Mouse (Mus musculus) heart, embryonic 11.5 days (tissue): ENCODE data around the gene Hsdl2. TPM values are rescaled to one million over a fixed set of nuclear protein-coding genes. Genes with fewer than 3 reads are reported as not detected.

Experiments
- ATAC-seq: fragments of 200-750 bp; cut with Nextera tagmentation; replicated peaks from 2 replicates; pipeline ENCODE4 v1.8.0; 2017; ENCODE audit warnings: moderate library complexity; ENCODE audit not compliant: insufficient number of reproducible peaks, low FRiP score, low TSS enrichment
- H3K27ac ChIP-seq: fragments of 300-500 bp; sonication (generic); 2 replicates; pipeline ENCODE4 v1.5.1; 2014; ENCODE audit warnings: mild to moderate bottlenecking, low read depth, low read length
- H3K27me3 ChIP-seq: fragments of 300-500 bp; sonication (generic); 2 replicates; pipeline ENCODE4 v1.6.1; 2014; ENCODE audit warnings: mild to moderate bottlenecking, low read length, mixed read lengths; ENCODE audit not compliant: control insufficient read depth, insufficient read depth
- H3K36me3 ChIP-seq: fragments of 300-500 bp; sonication (generic); 2 replicates; pipeline ENCODE4 v1.6.1; 2014; ENCODE audit warnings: mild to moderate bottlenecking, low read length, moderate library complexity, mixed read lengths; ENCODE audit not compliant: control insufficient read depth, insufficient read depth
- H3K4me1 ChIP-seq: fragments of 300-500 bp; sonication (generic); 2 replicates; pipeline ENCODE4 v1.6.1; 2014; ENCODE audit warnings: low read length; ENCODE audit not compliant: control insufficient read depth, insufficient read depth
- H3K4me2 ChIP-seq: fragments of 300-500 bp; sonication (generic); 2 replicates; pipeline ENCODE4 v1.6.1; 2014; ENCODE audit warnings: mild to moderate bottlenecking, moderate library complexity
- H3K4me3 ChIP-seq: fragments of 300-500 bp; sonication (generic); 2 replicates; pipeline ENCODE4 v1.5.1; 2014; ENCODE audit warnings: low read depth, low read length
- H3K9ac ChIP-seq: fragments of 300-500 bp; sonication (generic); 2 replicates; pipeline ENCODE4 v1.6.1; 2014; ENCODE audit warnings: mild to moderate bottlenecking, low read depth, low read length, moderate library complexity
- H3K9me3 ChIP-seq: fragments of 300-500 bp; sonication (generic); replicated peaks from 2 replicates; pipeline ENCODE4 v1.6.1; 2016; ENCODE audit warnings: low read length; ENCODE audit not compliant: control insufficient read depth
- WGBS: fragments of 180-500 bp; shearing (Covaris S2); extraction: QIAGEN DNeasy Blood & Tissue Kit; methylation state at CpG from one replicate; pipeline ENCODE4 v1.1.7; 2014; ENCODE audit not compliant: insufficient replicate concordance; 5-methylcytosine and 5-hydroxymethylcytosine counted together
- polyA plus RNA-seq: library from polyadenylated mRNA; unstranded; fragments of >200 nt; fragmentation: Nextera tagmentation; extraction: Ambion mirVana; gene quantifications from 2 replicates; pipeline ENCODE4 v1.2.1, GENCODE M21; 2014

The Hsdl2 gene
- polyA plus RNA-seq, 1 experiment from 2014 or later = 30.8 TPM

DNA sequence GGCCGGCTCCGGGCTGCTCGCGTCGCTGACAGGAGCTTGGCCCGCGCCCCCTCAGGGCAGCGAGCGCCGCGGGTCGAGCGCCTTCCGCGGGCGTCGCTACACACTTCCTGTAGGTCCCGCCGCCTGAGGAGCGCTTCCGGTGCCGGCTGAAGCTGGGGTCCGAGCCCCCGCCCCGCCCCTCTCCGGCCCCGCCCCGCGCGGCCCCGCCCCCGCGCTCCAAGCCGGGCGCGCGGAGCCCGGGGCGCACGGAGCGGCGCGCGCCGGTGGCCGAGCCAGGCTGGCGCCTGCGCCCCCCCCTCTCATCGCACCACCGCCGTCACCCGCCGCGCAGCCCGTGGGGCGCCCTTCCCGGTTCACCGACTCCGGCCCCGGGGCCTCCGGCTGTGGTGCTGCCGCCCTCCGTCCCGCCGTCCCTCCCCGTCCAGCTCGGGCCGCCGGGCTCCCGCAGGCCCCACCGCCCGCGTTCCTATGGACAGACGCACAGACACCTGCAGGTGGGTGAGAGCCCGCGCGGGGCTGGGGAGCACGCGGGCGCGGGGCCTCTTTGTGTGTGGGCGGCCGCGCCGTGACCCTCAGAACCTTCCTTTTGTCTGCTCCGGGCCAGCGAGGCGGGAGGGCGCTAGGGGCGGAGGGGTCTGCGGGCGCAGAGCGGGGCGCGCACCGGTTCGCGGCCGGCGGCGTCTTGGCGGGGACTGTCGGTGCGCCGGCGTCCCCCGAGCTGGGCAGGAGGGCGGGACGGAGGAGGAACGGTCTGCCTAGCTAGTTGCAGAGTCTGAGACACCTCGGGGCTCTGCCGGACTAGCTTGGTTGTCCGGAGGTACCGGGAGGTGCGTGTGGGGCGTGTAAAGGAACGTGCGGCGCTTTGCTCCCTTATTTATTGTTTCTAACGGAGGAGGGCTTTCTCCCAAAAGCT lies 44.9 kb downstream of the Hsdl2 start, which contains the start of gene E130308A19Rik:
E130308A19Rik (plus strand) TSS at position 214 of the 913 bp plus-strand sequence.
- peak within 1 kb of the TSS; percentile 94 for H3K27ac ChIP-seq
- peak within 1 kb of the TSS; percentile 94 for H3K9ac ChIP-seq
- H3K9me3 ChIP-seq = no peaks in the 10 kb centered on the region
- H3K4me1 ChIP-seq = peaks cover 19% of the 10 kb centered on the region
- peak within 1 kb of the TSS; percentile 99 for H3K4me3 ChIP-seq
- H3K36me3 ChIP-seq = no peaks in the 10 kb centered on the region
- ATAC-seq = peak; percentile 92
- WGBS = under 1% methylated on average over 65 of the region's 120 CpGs
- no peaks in the 10 kb centered on the region for H3K27me3 ChIP-seq
- peak within 1 kb of the TSS; percentile 68 for H3K4me2 ChIP-seq

DNA sequence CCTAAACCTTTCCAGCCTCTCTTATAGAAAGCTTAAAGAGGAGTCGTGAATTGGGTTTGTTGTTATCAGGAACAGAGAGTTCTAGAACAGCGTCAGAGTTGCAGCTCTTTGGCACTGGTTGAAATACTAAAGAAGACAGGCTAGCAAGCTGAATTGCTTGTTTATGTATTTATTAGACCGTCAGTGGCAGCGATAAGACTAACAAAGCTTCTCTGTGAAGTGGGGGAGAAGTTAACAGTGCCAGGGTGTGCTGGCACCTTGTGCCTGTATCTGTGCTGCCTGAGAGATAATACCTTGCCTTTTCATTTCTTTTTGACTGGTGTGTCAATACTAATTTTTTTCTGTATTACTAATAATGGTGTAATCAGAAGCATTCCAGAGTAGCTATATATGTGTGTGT lies 46.9 kb downstream of the Hsdl2 start:
- Histone ChIP-seq H3K4me2 (peak overlapping the region; percentile 34), H3K36me3 (no peaks in the 10 kb centered on the region), H3K9me3 (no peaks in the 10 kb centered on the region), H3K4me1 (peaks cover 24% of the 10 kb centered on the region), H3K4me3 (no peak overlapping the region), H3K27me3 (no peaks in the 10 kb centered on the region), H3K27ac (no peak overlapping the region), H3K9ac (peak overlapping the region; percentile 28; the same call in 1 of the 2 replicates)
- ATAC-seq = no peak
- WGBS = 44% methylated on average over 4 of the region's 4 CpGs

DNA sequence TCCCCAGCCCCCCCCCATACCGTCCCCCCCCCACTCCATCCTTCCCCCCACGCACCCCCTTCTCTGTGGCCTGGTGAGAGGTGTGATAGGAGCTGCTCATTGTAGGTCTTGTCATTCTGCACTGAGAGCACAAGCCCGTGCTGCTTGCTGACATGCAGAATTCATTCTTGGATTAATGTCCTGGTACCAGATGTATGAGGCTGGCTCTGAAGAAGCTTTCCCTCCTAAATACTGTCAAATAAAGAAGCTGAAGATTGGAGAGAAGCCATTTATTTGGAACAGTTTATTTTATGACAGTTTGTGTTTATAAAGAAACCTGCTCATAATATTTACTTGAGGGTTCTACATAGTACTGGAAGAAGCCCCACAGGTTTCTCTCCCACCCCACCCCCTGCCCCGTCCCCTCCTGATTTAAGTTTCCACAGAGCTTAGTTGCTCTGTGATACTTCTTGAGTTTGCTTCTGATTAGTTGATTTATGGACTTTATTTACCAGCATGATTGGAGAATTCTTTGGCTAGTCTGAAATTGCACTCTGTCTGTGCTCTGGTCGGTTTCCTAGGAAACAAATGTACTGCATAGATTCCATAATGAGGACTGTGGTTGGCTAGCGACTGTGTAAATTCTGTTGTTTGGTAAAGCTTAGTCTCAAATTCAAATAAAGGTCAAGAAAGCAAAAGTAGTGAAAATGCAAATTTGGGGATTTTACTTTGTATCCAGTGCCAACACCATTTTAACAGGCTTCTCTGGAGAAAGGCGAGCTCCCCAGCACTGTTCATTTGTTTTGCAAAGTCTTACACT lies 47.9 kb downstream of the Hsdl2 start:
- Histone ChIP-seq H3K4me2 (no peak overlapping the region; the same call in 1 of the 2 replicates), H3K4me1 (peaks cover 24% of the 10 kb centered on the region), H3K27me3 (no peaks in the 10 kb centered on the region), H3K9me3 (no peaks in the 10 kb centered on the region), H3K36me3 (no peaks in the 10 kb centered on the region), H3K4me3 (no peak overlapping the region), H3K27ac (no peak overlapping the region), H3K9ac (no peak overlapping the region)
- ATAC-seq = no peak
- 33% methylated on average over 7 of the region's 7 CpGs for WGBS

- Histone ChIP-seq H3K4me2 (peak overlapping the region; percentile 23; the same call in 1 of the 2 replicates), H3K36me3 (no peaks in the 10 kb centered on the region), H3K27ac (no peak overlapping the region), H3K4me3 (no peak overlapping the region), H3K9ac (no peak overlapping the region), H3K27me3 (no peaks in the 10 kb centered on the region), H3K4me1 (peaks cover 26% of the 10 kb centered on the region), H3K9me3 (no peaks in the 10 kb centered on the region)
- ATAC-seq = no peak
- 48% methylated on average over 9 of the region's 9 CpGs for WGBS
Observed at GRCm38 (mm10) chr4:59630122-59630521, 48.8 kb downstream of the Hsdl2 start.

- WGBS = 69% methylated on average over 1 of the region's 1 CpGs
- Histone ChIP-seq H3K27me3 (no peaks in the 10 kb centered on the region), H3K36me3 (no peaks in the 10 kb centered on the region), H3K9me3 (no peaks in the 10 kb centered on the region), H3K4me2 (no peak overlapping the region), H3K9ac (no peak overlapping the region), H3K4me1 (peaks cover 35% of the 10 kb centered on the region), H3K27ac (no peak overlapping the region), H3K4me3 (no peak overlapping the region)
- ATAC-seq = no peak
Observed at GRCm38 (mm10) chr4:59634532-59634931, 53.2 kb downstream of the Hsdl2 start.

DNA sequence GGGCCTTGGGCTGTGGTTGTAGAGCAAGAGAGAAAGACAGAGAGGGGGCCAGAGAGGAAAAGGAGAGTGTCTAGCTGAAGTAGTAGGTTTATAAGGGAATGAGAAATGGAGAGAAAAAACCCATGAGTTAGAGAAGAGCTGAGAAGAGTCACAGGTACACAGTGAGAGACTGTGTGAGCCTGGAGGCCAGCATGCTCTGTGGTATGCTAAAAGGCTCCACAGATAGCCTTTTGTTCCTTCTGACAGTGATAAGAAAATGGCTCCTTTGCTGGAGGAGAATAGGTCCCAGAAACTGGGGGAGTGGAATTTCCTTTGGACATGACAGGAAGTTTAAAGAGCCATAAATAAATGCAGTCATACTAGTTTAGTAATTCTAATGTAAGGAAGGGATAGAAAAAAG lies 57.8 kb downstream of the Hsdl2 start:
- peak overlapping the region; percentile 79 for H3K27ac ChIP-seq
- no peak overlapping the region for H3K4me3 ChIP-seq
- ATAC-seq = no peak; the same call in 1 of the 2 replicates
- H3K4me2 ChIP-seq = peak overlapping the region; percentile 35; the same call in 1 of the 2 replicates
- H3K4me1 ChIP-seq = peaks cover 41% of the 10 kb centered on the region
- no peaks in the 10 kb centered on the region for H3K9me3 ChIP-seq
- H3K9ac ChIP-seq = no peak overlapping the region
- no peaks in the 10 kb centered on the region for H3K27me3 ChIP-seq
- H3K36me3 ChIP-seq = no peaks in the 10 kb centered on the region

- Histone ChIP-seq H3K36me3 (no peaks in the 10 kb centered on the region), H3K4me1 (peaks cover 35% of the 10 kb centered on the region), H3K9me3 (no peaks in the 10 kb centered on the region), H3K27me3 (no peaks in the 10 kb centered on the region), H3K27ac (peak overlapping the region; percentile 46; the same call in 1 of the 2 replicates), H3K9ac (no peak overlapping the region), H3K4me2 (no peak overlapping the region), H3K4me3 (no peak overlapping the region)
- WGBS = 61% methylated on average over 2 of the region's 2 CpGs
- ATAC-seq = no peak
Observed at GRCm38 (mm10) chr4:59640720-59641119, 59.4 kb downstream of the Hsdl2 start.

- Histone ChIP-seq H3K27me3 (no peaks in the 10 kb centered on the region), H3K9ac (no peak overlapping the region), H3K27ac (no peak overlapping the region), H3K4me3 (no peak overlapping the region), H3K9me3 (no peaks in the 10 kb centered on the region), H3K4me1 (peaks cover 33% of the 10 kb centered on the region), H3K36me3 (no peaks in the 10 kb centered on the region), H3K4me2 (no peak overlapping the region)
- ATAC-seq = no peak
- 85% methylated on average over 3 of the region's 3 CpGs for WGBS
Observed at GRCm38 (mm10) chr4:59642039-59642438, 60.7 kb downstream of the Hsdl2 start.
